Mouse (Mus musculus): ENCODE measurements around the gene Atrn.

DNA sequence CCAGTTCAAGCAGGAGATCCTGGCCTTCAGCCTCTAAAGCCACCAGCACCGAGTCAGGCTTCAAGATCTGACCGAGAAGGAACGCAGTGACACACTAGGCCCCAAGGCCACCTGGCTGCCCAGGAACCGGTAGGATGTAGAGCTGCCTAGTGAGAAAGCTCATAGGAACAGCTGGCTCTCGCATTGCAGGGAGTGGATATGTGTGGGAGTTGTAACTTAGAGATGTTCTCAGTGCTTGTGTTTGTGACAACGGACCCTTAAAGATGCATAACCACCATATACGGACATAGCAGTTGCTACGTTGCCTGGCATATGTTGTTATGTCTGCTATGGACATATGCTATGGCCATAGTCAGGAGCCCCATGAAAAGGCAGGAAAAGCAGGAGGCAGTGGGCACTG is 152.4 kb downstream of the Atrn start:
- TF ChIP-seq CTCF (IDR thresholded peaks at IDR 0.05; ENCODE audit: low read depth), result no peak
- TF ChIP-seq EP300 (optimal IDR thresholded peaks at IDR 0.05), result no peak
